Mouse (Mus musculus) megakaryocyte, embryonic 14.5 days (primary cell): ENCODE measurements around the gene Dbndd2. TPM values are rescaled to one million over a fixed set of nuclear protein-coding genes. Genes with fewer than 3 reads are reported as not detected.

Experiments
- H3K27me3 ChIP-seq: replicated peaks from 2 replicates; pipeline ENCODE3; 2012; ENCODE audit warnings: inconsistent platforms
- H3K36me3 ChIP-seq: replicated peaks from 2 replicates; pipeline ENCODE3; 2012; ENCODE audit warnings: low read length, inconsistent platforms, mixed read lengths
- H3K4me1 ChIP-seq: 2 replicates; pipeline ENCODE4 v1.6.1; 2012; ENCODE audit warnings: inconsistent platforms
- H3K4me3 ChIP-seq: replicated peaks from 2 replicates; pipeline ENCODE3; 2012; ENCODE audit warnings: moderate library complexity, mild to moderate bottlenecking, inconsistent platforms
- H3K9me3 ChIP-seq: 2 replicates; pipeline ENCODE4 v1.6.1; 2012; ENCODE audit warnings: inconsistent platforms
- FLI1 ChIP-seq: IDR thresholded peaks from 2 replicates; pipeline ENCODE4 v1.6.1; 2012; ENCODE audit warnings: low read length, inconsistent platforms, mixed read lengths
- GATA1 ChIP-seq: IDR thresholded peaks from 3 replicates; pipeline ENCODE4 v1.6.1; 2012; ENCODE audit warnings: mixed read lengths, low read length, inconsistent platforms, borderline replicate concordance
- polyA plus RNA-seq: library from polyadenylated mRNA; stranded (reverse); fragments of >175 nt; gene quantifications from 2 replicates; pipeline ENCODE4 v1.2.3, GENCODE M21; 2012; ENCODE audit warnings: low replicate concordance; ENCODE audit not compliant: insufficient read depth

Dbndd2 gene
- polyA plus RNA-seq, 1 experiment: 4.2 TPM

DNA sequence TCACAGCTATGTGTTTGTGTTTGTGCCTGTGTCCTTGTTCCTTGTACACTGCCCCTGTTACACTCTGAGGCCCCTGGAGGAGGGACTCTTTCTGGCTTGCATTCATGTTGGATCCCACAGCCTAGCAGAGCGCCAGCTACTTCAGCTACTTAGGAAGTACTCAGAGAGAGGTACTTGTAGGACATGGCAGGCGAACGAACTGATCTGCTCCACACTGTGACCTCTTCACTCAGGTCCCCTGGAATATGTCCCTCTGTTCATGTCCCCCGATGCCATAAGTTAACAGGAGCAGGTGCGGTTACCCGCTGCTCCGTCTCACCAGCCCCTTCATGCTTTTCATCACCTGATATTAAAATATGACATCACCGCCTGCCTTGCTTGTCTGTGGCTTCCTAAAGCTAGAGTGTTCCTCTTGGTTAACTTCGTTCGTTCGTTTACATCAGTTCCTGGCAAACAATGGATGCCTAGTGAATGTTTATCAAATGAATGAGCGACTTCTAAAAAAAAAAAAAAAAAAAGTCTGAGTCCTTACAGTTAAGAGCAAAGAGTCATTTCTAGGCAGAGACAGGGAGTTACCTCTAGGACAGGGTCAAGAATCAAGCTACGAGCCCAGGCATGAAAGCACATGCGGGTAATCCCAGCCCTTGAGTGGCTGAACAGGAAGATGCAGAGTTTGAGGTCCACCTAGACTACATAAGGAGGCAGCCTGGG is 32.7 kb upstream of the Dbndd2 start:
- H3K36me3 ChIP-seq: no peaks in the 10 kb centered on the region
- H3K4me1 ChIP-seq: peaks cover 16% of the 10 kb centered on the region
- H3K27me3 ChIP-seq: peaks cover 67% of the 10 kb centered on the region
- no peak overlapping the region for H3K4me3 ChIP-seq
- H3K9me3 ChIP-seq: peaks cover 16% of the 10 kb centered on the region
- TF ChIP-seq FLI1 (no peak), GATA1 (no peak)

DNA sequence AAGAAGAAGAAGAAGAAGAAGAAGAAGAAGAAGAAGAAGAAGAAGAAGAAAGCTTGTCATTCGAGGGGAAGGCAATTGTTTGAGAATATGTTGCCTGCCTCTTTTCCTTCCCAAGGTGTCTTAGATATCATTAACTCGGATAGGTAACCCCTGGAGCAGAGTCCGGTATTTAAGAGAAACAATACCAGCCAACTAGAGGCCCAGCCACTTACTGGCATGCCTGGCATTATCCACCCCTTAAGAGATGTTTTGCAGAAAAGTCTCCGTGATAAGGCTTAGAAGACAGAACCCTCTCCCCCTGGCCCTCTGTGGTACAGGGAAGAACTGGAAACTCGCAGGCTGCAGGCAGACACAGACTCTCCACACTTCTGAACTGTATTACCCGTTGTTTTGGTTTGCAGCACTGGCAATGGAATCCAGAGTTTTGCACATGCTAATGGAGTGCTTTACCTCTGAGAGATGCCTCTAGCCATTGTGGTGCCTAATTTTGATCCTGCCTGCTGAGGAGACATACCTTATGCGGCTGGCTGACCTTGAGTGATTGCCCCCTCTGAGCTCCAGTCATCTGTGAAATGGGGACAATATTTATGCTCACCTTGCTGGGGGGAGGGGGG is 31.9 kb upstream of the Dbndd2 start:
- no peaks in the 10 kb centered on the region for H3K36me3 ChIP-seq
- no peak for TF ChIP-seq GATA1
- no peak for TF ChIP-seq FLI1
- peaks cover 63% of the 10 kb centered on the region for H3K27me3 ChIP-seq
- H3K4me1 ChIP-seq: peaks cover 20% of the 10 kb centered on the region
- H3K4me3 ChIP-seq: no peak overlapping the region
- H3K9me3 ChIP-seq: peaks cover 16% of the 10 kb centered on the region

DNA sequence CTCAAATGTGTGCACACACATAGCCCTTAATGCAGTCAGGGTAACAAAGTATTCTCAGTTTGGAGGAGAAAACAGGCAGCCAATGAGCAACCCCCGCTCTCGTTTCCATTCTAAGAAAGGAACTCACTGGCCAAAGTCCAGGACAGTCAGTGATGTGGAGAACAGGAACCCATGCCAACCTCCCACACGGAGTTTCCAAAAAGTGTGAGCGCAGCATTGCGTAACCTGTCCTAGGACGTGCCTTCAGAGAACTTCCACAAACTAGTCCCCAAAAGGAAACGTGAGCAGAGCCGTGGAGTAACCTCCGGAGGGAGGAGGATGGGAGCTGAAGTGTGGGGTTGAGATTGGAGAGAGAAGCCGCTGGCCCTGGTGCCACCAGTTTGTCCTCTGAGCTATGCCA is 31.1 kb upstream of the Dbndd2 start:
- Histone ChIP-seq H3K27me3 (peaks cover 56% of the 10 kb centered on the region), H3K4me3 (no peak overlapping the region), H3K4me1 (peaks cover 20% of the 10 kb centered on the region), H3K9me3 (peaks cover 9% of the 10 kb centered on the region), H3K36me3 (no peaks in the 10 kb centered on the region)
- TF ChIP-seq FLI1 (no peak), GATA1 (no peak)

DNA sequence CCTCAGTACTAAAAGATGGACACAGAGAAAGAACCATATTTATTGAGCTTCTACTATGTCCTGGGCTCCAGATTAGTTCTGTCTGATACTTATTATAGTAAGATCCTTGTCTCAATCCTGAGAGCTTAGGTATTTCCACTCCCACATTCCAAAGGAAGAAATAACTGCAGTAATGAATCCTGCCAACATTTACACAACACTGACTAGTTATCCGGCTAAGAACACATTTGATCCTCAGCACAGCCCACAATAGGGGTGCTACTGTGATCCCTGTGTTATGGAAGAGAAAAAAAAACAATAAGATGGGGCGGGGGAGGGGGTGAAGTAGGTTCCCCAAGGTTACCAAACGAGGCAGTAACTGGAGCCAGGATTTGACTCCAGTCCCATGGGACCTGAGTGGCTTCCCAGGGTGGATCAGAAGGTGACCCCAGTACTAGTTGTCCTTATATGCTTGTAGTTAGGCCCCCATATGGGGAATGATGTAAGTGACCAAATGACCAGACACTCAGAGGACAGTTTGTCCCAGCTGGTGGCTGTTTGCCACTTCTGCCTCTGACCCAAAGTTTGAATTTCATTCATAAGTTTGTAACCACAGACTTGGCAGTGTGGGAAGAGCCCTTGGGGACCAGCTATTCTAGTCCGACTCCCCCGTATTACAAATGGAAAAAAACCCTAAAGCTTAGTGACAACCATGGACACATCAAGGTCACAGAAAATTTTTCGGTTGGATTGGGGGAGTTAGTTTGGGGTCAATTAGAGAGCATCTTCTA is 30.3 kb upstream of the Dbndd2 start:
- H3K27me3 ChIP-seq: peaks cover 49% of the 10 kb centered on the region

DNA sequence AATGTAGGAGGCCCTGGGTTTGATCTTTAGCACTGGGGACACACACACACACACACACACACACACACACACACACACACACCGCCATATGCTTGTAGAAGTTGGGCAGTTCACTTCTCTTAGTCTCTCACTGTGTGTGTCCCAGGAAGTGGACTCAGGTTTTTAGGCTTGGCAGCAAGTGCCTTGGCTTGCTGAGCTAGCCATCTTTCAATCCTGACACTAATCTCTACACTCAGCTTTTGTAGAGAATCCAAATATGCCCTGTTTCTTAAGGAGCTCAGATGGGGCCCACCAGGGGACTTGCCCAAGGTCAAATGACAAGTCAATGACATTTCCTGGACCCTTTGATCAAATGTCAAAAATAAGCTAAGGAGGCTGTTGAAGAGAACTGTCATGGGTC is 29.5 kb upstream of the Dbndd2 start:
- no peaks in the 10 kb centered on the region for H3K9me3 ChIP-seq
- TF ChIP-seq FLI1 (no peak), GATA1 (no peak)
- peaks cover 42% of the 10 kb centered on the region for H3K27me3 ChIP-seq
- H3K4me1 ChIP-seq: peaks cover 20% of the 10 kb centered on the region
- no peaks in the 10 kb centered on the region for H3K36me3 ChIP-seq
- H3K4me3 ChIP-seq: no peak overlapping the region

More for the DNA sequence above, 30.3 kb upstream of the Dbndd2 start:
- Histone ChIP-seq H3K4me3 (no peak overlapping the region), H3K36me3 (no peaks in the 10 kb centered on the region), H3K4me1 (peaks cover 20% of the 10 kb centered on the region), H3K9me3 (peaks cover 2% of the 10 kb centered on the region)
- TF ChIP-seq GATA1: no peak

DNA sequence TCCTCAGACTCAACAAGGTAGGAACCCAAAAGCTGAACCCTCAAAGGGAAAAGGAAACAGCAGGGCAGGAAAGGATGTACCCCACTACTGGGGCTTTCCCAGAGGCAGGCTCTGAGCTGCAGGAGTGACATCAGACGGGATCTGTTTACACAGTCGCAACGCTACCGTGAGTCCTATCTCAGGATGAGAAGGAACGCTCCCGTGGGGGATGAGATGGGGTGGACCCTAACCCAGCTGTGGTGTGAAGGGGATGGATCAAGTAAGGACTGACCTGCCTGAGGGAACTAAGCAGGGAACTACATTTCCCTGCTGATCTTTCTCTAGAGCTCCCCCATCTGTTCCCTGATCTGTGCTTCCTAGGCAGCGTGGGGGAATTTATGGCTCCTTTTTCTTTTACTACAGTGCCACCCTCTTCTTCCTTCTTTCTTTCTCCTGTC is 29.0 kb upstream of the Dbndd2 start, which contains the start of gene Sys1:
TSS of gene Sys1 (plus strand) at position 101 of the 437 bp plus-strand sequence.
- Histone ChIP-seq H3K9me3 (no peaks in the 10 kb centered on the region), H3K27me3 (peaks cover 37% of the 10 kb centered on the region), H3K4me3 (peak within 1 kb of the TSS; percentile 87), H3K4me1 (peaks cover 21% of the 10 kb centered on the region), H3K36me3 (no peaks in the 10 kb centered on the region)
- TF ChIP-seq FLI1: no peak
- TF ChIP-seq GATA1: no peak

DNA sequence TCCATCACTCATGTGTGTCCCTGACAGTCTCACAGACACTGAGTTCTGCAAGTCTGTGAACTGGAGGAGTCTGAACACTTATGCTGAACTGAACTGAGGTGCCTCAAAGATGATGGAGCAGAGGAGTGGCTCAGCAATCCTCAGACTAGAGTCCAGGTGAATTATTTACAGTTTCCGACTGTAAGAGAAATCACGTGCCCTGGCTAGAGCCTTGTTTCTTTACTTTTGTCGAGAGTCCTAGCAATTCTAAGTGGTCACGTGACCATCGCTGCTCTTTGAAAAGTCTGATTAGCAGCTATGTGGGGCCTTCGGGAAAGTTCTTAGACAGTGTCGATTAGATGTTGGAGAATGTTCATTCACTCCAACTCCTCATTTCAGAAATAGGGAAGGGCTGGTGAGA is 28.0 kb upstream of the Dbndd2 start:
- peaks cover 29% of the 10 kb centered on the region for H3K27me3 ChIP-seq
- no peak overlapping the region for H3K4me3 ChIP-seq
- peaks cover 28% of the 10 kb centered on the region for H3K4me1 ChIP-seq
- H3K36me3 ChIP-seq: peaks cover 5% of the 10 kb centered on the region
- H3K9me3 ChIP-seq: no peaks in the 10 kb centered on the region
- no peak for TF ChIP-seq GATA1
- no peak for TF ChIP-seq FLI1

DNA sequence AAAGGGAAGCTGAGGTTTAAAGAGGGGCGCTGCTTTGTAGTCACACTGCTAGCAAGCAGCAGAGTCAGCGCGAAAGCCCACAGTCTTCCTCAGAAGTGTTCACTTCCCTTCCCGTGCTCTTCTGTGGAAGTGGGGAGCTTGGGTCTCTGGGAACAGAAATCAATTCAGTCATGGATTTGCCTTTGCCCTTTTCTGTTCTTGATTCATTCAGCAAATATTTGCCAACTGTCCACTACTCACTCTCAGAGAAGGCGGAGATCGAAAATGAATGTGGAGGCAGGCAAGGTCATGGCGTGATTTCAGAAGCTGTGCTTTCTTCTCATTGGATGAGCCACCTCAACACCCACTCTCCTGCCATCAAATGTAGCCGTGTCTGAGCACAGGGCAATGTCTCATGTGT is 27.4 kb upstream of the Dbndd2 start:
- H3K36me3 ChIP-seq: peaks cover 11% of the 10 kb centered on the region
- peaks cover 25% of the 10 kb centered on the region for H3K27me3 ChIP-seq
- no peak overlapping the region for H3K4me3 ChIP-seq
- peaks cover 28% of the 10 kb centered on the region for H3K4me1 ChIP-seq
- H3K9me3 ChIP-seq: no peaks in the 10 kb centered on the region
- TF ChIP-seq FLI1 (no peak), GATA1 (no peak)

DNA sequence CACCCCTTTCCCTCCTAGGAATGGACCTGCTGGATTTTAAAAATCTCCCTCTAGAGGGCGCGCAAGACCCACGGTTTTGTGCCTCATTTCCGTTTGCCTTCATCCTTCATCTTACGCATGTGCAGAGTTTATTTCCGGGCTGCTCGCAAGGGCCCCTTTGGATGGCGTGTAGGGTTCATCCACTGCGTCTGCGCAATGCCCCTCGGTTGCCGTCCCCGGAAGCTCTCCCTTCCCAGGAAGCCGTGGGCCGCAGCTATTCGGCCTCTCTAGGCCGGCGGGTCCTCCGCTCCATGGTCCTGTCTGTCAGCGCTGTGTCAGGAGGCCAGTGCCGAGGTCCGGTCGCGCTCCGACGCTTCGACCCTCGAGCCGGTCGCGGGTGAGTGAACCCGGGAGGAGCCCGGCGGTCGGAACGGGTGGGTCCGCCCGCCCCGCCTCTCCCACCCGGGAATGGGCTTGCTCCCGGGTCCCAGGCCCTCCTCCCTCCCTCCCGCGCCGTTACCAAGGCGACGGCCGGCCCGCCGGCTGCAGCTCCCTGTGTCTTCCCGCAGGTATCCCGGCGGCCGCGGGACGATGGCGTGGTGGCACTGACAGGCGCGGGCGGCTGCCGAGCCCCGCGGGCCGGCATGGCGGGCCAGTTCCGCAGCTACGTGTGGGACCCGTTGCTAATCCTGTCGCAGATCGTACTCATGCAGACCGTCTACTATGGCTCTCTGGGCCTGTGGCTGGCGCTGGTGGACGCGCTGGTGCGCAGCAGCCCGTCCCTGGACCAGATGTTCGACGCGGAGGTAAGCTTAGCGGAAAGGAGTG is 25.0 kb upstream of the Dbndd2 start, which contains the start of gene Gm20458:
TSS of gene Gm20458 (plus strand) at position 223 of the 807 bp plus-strand sequence.
- peak within 1 kb of the TSS; percentile 98 for H3K4me3 ChIP-seq
- H3K27me3 ChIP-seq: peaks cover 8% of the 10 kb centered on the region
- TF ChIP-seq FLI1: peak; percentile 77
- TF ChIP-seq GATA1: no peak
- peaks cover 28% of the 10 kb centered on the region for H3K4me1 ChIP-seq
- H3K9me3 ChIP-seq: no peaks in the 10 kb centered on the region
- peaks cover 35% of the 10 kb centered on the region for H3K36me3 ChIP-seq
